Mouse (Mus musculus) cerebellum, adult 8-10 months (tissue): ENCODE data around the gene Alkbh7.

Experiments
- DNase-seq: peaks from one replicate; pipeline ENCODE4 v3.0.0; 2022

Gene Alkbh7

DNA sequence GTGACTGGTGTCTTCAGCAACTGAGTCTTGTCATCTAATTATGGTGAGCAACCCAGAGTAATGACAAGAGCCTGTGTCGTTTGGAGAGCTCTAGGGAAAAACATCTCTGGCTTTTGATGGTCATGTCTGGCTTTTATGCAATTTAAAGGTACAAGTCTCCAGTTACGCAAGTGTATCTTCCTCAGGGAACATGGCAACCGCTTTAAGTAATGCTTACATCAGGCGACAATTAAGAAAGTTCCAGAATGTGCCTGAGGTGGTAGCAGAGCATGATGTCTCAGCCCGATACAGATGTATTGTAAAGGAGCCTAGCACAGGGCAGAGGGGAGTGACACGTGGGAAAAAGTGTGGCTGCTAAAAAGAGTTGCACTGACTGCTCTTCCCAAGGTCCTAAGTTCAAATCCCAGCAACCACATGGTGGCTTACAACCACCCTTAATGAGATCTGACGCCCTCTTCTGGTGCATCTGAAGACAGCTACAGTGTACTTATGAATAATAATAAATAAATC, 8.2 kb upstream of the Alkbh7 start:
- peak; percentile 25 for DNase-seq

DNA sequence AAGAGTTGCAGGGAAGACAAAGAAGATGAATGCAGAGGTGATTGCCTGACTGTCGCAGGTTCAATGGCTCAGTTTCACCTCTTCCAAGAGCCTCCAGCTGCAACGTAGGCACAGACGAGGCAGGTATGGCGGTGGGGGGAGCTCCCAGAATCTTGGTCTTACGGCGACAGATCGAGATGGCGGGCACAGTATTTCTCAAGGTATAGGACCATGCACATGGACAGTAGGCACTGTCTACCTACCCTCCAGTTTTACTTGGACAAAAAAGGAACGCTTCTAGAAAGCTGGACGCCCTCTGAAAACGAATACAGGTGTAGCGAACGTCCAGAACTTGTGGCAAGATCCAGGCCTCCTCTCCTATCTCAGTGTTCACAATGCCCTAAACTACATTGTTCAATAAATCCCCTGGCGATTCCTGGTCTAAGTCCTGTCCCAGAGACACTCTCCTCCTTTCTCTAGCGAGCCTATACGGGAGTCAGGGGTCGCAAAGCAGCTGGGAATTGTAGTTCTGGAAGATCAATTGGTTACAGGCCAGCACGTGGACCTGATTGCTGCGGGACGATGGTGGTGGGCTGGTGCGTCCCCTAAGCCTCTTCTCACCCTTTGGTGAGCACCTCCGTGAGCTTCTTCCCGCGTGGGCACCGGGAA, 7.5 kb upstream of the Alkbh7 start:
- peak; percentile 36 for DNase-seq

DNA sequence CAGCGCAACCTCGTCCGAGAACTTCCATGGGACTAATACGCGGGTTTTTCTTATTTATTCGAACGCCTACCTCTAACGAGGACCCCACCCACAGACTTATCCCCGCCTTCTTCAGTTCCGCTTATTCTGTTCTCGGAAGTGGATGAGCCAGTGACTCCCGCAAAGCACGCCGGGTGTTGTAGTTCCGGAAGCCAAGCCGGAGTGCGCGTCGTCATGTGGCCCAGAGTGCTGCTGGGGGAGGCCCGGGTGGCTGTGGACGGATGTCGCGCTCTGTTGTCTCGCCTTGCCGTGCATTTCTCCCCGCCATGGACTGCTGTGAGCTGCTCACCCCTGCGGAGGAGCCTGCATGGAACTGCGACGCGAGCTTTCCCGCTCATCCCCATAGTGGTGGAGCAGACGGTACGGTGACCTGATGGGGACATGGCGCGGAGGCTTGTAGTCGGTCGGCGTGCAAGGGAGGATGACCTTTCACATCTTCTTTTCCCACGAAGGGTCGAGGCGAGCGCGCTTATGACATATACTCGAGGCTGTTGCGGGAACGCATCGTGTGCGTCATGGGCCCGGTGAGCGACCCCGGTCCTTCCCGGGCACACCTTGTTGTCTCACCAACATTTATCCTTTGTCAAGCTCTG, 6.9 kb upstream of the Alkbh7 start, which contains the start of gene Clpp:
Gene Clpp, plus strand, starts transcription at position 191 of the 632 bp plus-strand sequence.
- DNase-seq = peak; percentile 90

GRCm38 (mm10) chr17:56990966-56991365, 6.2 kb upstream of the Alkbh7 start:
- peak; percentile 11 for DNase-seq

GRCm38 (mm10) chr17:56995046-56995445, 2.1 kb upstream of the Alkbh7 start:
- DNase-seq = no peak

- peak; percentile 23 for DNase-seq
These were observed 633 bp upstream of the Alkbh7 start for GRCm38 (mm10) chr17:56996506-56996905.

DNA sequence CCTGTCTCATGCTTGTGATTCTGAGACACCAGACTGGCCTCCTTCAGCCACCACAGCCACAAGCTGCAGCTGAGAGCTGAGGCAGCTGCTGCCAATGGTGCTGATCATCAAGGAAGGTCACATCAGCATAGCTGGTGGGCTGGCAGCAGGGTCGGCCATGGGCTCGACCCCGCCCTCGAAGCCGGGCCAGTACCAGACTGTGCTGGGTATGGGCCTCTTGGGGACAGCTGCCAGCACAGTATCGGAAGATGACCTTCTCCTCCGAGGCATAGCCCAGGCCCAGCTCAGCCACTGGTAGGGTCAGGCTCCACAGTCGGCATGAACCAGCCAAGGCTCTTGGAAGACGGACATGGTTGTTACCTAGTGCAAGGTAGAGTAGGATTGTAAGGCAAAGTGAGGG, 2.3 kb downstream of the Alkbh7 start:
- DNase-seq = peak; percentile 15

DNA sequence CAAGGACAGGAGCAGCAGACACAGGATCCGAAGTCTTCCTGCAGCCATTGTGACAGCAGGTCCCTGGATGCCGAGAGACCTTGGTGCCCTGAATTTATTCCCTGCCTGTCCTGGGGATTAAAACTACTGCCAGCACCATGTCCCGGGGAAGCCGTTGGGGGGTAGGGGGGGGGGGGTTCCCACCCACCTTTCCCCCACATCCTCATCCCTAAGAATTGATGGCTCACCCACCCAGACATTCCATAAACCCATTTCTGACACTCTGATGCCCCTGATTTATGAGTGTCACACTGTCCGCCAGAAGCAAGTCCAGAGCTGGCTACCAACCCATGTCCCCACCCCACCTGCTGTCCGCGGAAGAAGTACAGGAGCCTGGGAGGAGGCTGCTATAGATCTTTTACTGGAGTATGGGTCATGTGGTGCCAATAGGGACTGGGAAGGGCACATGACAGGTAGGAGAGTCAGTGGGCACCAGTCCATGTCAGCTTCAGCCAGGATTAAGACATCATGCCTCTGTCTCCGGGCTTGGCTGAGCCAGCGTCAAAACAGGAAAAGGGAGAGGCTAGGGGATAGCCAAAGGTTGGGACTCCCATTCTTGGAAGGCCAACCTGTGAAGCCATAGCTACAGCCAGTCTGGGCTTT, 3.0 kb downstream of the Alkbh7 start, which contains the start of gene Pspn:
Gene Pspn, minus strand, starts transcription at position 51 of the 642 bp plus-strand sequence.
- DNase-seq = no peak

DNA sequence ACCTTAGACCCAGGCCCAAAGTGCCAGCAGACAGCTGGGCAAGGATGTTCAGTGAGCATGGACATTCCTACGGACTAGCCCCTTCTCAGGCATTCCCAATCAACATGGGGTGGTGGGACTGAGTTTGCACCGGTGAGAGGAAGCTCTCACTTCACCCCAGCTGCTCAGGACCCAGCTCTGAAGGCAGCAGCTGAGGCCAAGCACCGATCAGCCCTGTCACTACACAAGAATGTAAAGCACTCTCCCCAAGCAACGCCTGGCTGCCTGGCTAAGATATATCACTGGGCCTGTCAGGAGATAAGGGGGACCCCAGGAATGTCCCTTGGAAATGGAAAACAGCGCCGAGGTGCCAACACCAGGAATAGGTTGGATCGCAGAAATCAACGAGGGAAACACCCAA, 4.1 kb downstream of the Alkbh7 start:
- no peak for DNase-seq

GRCm38 (mm10) chr17:57003994-57004393, 6.9 kb downstream of the Alkbh7 start:
- DNase-seq = no peak

GRCm38 (mm10) chr17:57007137-57007905, 10.2 kb downstream of the Alkbh7 start:
- DNase-seq = no peak

DNA sequence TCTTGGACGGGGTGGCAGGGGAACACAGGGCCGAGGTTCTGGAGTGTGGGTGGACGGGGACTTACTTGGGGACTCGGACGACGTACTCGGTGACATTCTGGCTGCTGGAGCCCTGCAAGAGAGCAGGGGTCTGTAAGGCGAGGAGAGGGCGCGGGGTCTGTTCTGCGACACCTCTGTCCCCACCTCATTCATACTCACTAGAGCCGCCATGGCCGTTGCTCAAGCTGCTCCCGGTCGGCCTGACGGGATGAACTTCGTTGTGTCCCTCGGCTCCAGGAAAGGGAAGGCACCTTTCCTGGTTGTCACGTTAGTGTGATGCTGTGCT, 13.7 kb downstream of the Alkbh7 start:
- DNase-seq = no peak

DNA sequence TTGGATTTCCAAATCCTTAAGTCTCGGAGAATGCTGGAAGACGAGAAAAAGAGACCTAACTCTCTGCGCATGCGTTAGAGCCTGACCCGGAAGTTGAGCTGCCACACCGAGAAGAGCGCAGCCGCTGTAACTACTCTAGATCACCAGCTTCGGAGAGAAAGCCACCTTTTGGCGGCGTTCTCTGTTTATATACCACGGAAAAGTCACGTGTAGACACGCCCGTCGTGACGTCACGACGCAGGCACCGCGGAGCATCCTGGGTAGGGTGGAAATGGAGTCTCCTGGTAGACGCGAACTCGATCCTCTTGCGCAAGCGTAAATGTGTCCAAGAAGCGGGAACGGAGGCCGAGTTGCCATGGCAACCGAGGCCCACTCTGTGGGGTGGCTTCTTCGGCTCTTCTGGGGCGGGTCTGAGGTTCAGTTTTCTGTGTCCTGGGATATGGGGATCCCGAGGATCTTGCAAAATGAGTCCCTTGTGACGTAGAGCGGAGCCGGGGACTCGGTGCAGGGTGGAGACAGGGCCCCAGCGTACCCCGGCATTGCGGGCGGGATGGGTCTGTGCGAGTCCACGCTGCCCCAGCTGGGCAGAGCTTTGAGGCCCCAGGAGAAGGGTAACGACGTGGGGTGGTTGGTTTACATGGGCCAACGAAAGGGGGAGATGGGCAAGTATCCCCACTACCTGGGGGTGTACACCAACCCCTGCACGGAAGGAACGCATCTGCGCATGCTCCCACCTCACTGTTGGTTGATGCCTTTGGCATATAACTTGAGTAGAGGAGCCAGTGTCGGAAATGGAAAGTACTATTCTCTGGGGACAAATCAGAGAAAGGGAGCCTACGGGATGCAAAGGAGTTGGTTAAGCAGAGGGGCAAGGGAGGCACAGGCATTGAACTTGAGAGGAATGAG, 14.3 kb downstream of the Alkbh7 start, which contains the start of the genes Gtf2f1 and Gm17949:
Gene Gtf2f1, minus strand, starts transcription at position 53 of the 906 bp plus-strand sequence.
Gene Gm17949, plus strand, starts transcription at position 234 of the 906 bp plus-strand sequence.
- peak; percentile 90 for DNase-seq

DNA sequence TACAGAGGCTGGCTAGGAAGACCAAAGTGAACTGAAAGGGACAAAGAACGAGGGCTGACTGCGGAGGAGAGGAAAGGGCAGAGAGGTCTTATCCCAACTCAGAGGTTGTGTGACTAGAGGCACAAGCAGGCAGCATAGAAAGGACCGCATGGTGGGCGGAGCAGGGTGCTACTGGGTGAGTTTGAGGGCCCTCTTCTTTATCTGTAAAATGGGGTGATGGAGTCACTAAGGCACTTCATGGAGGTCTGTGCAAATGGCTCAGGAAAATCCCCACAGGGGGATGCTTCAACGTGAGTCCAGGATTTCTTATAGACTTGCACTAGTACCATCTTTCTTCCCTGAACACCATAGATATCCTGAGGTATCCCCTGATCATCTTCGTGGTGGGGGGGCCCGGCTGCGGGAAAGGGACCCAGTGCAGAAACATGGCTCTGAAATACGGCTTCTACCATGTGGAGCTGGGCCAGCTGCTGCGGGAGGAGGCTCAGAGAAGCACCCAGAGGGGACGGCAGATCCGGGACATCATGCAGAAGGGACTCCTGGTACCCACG, 15.2 kb downstream of the Alkbh7 start:
- peak; percentile 43 for DNase-seq

DNA sequence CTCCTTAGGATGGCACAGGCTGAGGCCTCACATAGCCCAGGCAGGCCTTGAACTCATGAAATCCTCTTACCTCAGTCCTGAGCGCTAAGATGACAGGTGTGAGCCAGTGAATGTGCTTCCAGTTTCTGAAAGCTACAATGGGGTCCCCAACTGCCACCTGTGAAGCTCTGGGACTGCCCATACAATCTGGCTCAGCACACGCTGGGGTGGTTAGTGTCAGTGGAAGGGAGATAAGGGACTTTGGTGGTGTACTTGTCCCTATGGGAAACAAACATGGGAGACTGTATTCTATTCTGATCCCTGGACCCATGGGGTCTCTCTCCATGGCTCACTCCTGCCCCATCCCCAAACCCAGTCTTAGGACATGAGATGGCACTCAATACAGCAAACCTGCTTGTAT, 22.6 kb downstream of the Alkbh7 start:
- DNase-seq = no peak

DNA sequence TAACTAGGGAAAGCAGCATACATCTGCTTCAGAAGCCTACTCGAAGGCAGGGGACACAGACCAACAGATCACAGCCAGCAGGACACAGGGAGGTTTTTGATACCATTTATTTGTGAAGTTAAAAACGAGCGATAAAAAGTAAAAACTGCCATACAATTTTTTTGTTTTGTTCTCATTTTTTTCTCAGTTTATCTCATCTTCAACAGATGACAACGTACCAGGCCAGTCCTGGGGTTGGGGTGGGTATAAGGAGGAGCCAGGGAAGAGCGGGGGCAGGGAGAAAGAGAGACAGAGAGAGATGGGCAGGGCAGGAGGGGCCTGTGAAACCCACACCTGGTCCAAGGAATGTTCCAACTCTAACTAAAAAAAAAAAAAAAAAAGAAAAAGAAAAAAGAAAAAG, 23.8 kb downstream of the Alkbh7 start:
- no peak for DNase-seq

GRCm38 (mm10) chr17:57027471-57027870, 30.3 kb downstream of the Alkbh7 start:
- no peak for DNase-seq

DNA sequence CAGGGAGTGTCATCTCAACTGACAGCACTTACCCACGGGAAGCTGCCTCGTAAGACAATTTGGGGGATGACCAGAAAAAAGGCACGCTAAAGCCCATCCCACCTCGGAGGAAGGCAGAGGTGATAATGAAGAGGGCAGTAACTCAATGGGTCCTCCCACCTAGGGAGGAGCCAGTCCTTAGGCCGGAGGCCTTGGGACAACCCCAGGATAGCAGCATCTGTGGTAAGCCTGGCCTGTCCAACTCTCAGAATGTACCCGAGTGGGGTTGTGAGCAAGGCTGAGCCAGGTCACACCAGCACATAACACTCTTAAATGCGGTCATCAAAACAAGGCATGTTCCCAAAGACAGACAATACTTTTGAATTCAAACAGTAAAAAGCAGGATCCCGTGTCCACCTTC, 32.6 kb downstream of the Alkbh7 start:
- DNase-seq = no peak

- no peak for DNase-seq
These were observed 34.0 kb downstream of the Alkbh7 start, which contains the start of gene Khsrp for GRCm38 (mm10) chr17:57030931-57031660. TSS of gene Khsrp (minus strand) at chr17:57031522.

DNA sequence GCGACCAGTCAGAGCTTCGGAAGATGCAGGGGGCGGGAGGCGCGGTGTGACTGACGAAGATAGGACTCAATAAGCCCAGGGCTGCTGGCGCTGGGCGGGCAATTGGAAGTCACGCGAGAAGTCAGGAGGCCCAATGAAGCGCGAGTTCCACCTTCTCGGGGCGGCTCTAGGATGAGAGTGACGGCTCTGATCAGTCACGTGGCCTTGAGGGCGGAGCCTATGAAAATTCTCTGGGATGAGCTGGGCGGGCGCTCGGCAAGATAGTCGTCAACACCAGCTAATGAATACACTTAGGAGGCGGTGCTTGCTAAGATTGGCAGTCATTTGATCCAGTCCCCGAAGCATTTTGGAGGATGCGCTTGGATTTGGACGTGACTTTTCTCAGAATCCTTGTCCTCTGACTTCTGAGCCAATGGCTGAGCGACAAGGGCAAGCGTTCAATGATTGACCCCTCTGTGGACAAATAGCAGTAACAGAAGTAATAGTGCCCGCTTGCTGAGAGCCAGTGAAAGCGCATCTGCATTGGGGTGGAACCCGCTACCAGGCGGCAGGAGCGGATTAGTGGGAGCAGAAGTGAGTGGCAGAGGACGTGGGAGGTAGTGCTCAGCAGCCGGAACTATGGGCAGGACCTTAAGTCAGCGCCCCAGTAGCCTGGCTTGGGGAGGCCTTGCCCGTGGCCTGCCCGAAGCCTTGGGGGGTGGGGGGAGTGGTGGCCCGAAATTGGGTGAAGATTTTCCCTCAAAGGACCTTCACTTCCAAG, 34.7 kb downstream of the Alkbh7 start:
- DNase-seq = peak; percentile 99
